Mouse (Mus musculus): ENCODE data around the gene Nes.

Gene Nes

GRCm38 (mm10) chr3:88005822-88006786 lies 35.2 kb downstream of the Nes start:
- in situ Hi-C loops (cut with MboI, MseI), result loop anchor here (5.0 kb wide), 1 partner anchor 66 kb away; no protein-coding TSS in a partner anchor

- in situ Hi-C loops (cut with MboI, MseI), result no loop called here
Observed at GRCm38 (mm10) chr3:88010634-88011265, 39.9 kb downstream of the Nes start.

- in situ Hi-C loops (cut with MboI, MseI), result no loop called here
Observed at GRCm38 (mm10) chr3:88022322-88023191, 51.7 kb downstream of the Nes start.

- in situ Hi-C loops (cut with MboI, MseI), result no loop called here
Observed at GRCm38 (mm10) chr3:88023192-88024074, 52.6 kb downstream of the Nes start.

GRCm38 (mm10) chr3:88026823-88027222 lies 55.9 kb downstream of the Nes start:
- in situ Hi-C loops (cut with MboI, MseI), result no loop called here

- in situ Hi-C loops (cut with MboI, MseI), result no loop called here
Observed at GRCm38 (mm10) chr3:88027434-88028186, 56.7 kb downstream of the Nes start, which contains the start of gene Hapln2. Gene Hapln2 (minus strand): TSS chr3:88027583.

Data from T-helper 2 cell (primary cell).